Mouse (Mus musculus) lung, adult 2 months (tissue): Measurements from ENCODE around the gene Fgf22. TPM values are rescaled to one million over a fixed set of nuclear protein-coding genes. Genes with fewer than 3 reads are reported as not detected.
A peak's percentile ranks its signal among the peaks of the same experiment; 100 is the strongest.
"Not testable (repeated sequence)": the region's sequence is repeated elsewhere in the genome, so short reads cannot be mapped to it uniquely, and the experiment has no call there.

Experiments used
- DNase-seq: peaks from one replicate; pipeline ENCODE4 v3.0.0; 2022
- H3K4me1 ChIP-seq: fragments of 200-500 bp; 2 replicates; pipeline ENCODE4 v1.6.1; 2011; ENCODE audit warnings: low read length; ENCODE audit not compliant: control insufficient read depth, insufficient read depth
- H3K4me3 ChIP-seq: fragments of 200-500 bp; replicated peaks from 2 replicates; pipeline ENCODE3; 2011; ENCODE audit warnings: low read depth, mild to moderate bottlenecking, control low read depth, low read length; ENCODE audit errors: extremely low read depth
- CTCF ChIP-seq: fragments of 200-500 bp; IDR thresholded peaks from 2 replicates; pipeline ENCODE4 v1.5.1; 2011; ENCODE audit warnings: mild to moderate bottlenecking, low read length, control low read depth; ENCODE audit not compliant: insufficient read depth
- POLR2A ChIP-seq: fragments of 200-500 bp; IDR thresholded peaks from 2 replicates; pipeline ENCODE4 v1.6.1; 2011; ENCODE audit warnings: low read depth, mild to moderate bottlenecking, control low read depth, low read length, borderline replicate concordance; ENCODE audit errors: extremely low read depth
- WGBS: fragments of 180-500 bp; shearing (Covaris S2); methylation state at CpG from one replicate; pipeline ENCODE4 v1.1.7; 2018; 5-methylcytosine and 5-hydroxymethylcytosine counted together
- polyA plus RNA-seq: library from polyadenylated mRNA; depleted of rRNA; stranded (reverse); fragments of >200 nt; gene quantifications from 2 replicates; pipeline ENCODE4 v1.2.3, GENCODE M21; 2012

Fgf22 gene
- polyA plus RNA-seq, 1 experiment: 1.0 TPM

- WGBS: 91% methylated on average over 15 of the region's 15 CpGs
- Histone ChIP-seq H3K4me3 (no peak overlapping the region), H3K4me1 (peaks cover 8% of the 10 kb centered on the region)
Measured at GRCm38 (mm10) chr10:79743650-79744365, 11.1 kb upstream of the Fgf22 start.

GRCm38 (mm10) chr10:79745411-79745810 is 9.5 kb upstream of the Fgf22 start:
- TF ChIP-seq POLR2A (no peak), CTCF (no peak)
- WGBS: 89% methylated on average over 3 of the region's 3 CpGs
- H3K4me1 ChIP-seq: peaks cover 8% of the 10 kb centered on the region
- no peak overlapping the region for H3K4me3 ChIP-seq
- DNase-seq: no peak

More at GRCm38 (mm10) chr10:79743650-79744365, 11.1 kb upstream of the Fgf22 start:
- no peak for TF ChIP-seq CTCF
- no peak for TF ChIP-seq POLR2A
- DNase-seq: no peak

GRCm38 (mm10) chr10:79745898-79746773 is 8.7 kb upstream of the Fgf22 start, which contains the start of gene Polrmt:
TSS of gene Polrmt (minus strand) at chr10:79746581.
- H3K4me3 ChIP-seq: peak within 1 kb of the TSS; percentile 85
- peak; percentile 61; the same call in 1 of the 2 replicates for TF ChIP-seq POLR2A
- TF ChIP-seq CTCF: no peak
- H3K4me1 ChIP-seq: peaks cover 8% of the 10 kb centered on the region
- WGBS: 2% methylated on average over 38 of the region's 38 CpGs
- DNase-seq: peak; percentile 87

DNA sequence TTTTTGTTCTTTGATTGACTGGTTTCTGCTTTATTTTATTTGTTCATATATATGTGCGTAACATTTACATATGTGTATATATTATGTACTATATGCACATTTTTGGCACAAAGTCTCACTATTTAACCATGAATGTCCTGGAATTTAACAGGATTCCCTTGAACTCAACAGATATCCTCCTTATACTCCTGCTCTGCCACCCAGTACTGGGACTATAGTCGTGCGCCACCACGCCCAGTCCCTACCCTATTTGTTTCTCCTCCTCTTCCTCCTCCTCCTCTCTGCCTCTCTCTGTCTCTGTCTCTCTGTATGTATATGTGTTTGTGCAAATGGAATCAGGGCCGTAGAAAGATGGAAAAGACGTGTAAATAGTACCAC is 8.1 kb upstream of the Fgf22 start:
- no peak for DNase-seq
- 25% methylated on average over 6 of the region's 6 CpGs for whole genome bisulfite sequencing
- TF ChIP-seq POLR2A (no peak), CTCF (no peak)
- H3K4me1 ChIP-seq: peaks cover 8% of the 10 kb centered on the region
- no peak overlapping the region for H3K4me3 ChIP-seq

DNA sequence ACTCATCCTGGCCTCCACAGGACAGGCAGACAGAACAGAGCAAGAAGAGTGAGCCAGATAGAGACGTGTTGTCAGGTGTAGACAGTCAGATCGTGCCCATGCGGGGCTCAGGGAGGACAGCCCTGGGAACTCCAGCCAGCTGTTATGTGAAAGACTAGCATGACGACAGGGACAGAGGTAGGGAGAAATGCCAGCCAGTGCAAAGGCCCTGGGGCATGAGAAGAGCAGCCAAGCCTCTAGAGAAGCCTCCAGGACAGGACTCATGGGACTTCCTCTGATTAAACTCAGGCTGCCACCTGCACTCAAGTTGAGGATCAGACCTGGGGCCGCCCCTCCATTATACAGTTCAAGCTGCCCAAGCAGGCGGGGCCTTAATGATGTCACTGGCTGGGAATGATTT is 6.4 kb upstream of the Fgf22 start:
- TF ChIP-seq CTCF (no peak), POLR2A (no peak)
- no peak for DNase-seq
- Histone ChIP-seq H3K4me1 (peaks cover 8% of the 10 kb centered on the region), H3K4me3 (no peak overlapping the region)
- WGBS: 83% methylated on average over 6 of the region's 6 CpGs

DNA sequence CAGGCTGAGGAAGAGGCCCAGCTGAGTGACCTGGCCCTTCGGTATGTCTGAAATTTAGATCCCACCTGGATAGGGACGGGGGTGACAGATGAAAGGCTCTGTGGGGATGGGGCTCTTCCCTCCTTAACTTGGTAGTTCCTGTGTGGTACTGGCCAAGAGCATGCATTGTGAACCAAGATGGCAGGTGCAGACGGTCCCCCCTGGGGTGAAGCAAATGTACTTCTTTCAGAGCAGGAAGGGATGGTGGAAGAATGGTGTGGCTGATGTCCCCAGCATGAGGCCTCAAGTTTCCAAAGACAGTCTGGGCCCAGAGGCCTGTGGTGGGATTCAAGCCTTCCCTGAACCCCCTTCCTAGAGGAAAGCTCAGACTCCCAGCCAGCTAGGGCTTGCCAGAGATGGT is 978 bp downstream of the Fgf22 start:
- H3K4me1 ChIP-seq: no peaks in the 10 kb centered on the region
- TF ChIP-seq POLR2A (no peak), CTCF (no peak)
- H3K4me3 ChIP-seq: no peak overlapping the region
- DNase-seq: no peak
- 74% methylated on average over 3 of the region's 3 CpGs for WGBS

DNA sequence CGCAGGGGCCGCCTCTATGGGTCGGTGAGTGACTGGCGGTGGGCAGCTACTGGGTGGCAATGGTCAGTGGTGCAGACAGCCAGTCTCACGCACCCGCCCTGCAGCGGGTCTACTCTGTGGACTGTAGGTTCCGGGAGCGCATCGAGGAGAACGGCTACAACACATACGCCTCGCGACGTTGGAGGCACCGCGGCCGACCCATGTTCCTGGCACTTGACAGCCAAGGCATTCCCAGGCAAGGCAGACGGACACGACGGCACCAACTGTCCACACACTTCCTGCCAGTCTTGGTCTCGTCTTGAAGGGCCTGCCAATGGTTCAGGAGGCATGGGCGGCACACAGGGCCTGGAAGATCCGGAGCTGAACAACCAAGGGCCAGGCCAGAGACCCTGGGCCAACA is 1.8 kb downstream of the Fgf22 start:
- WGBS: 88% methylated on average over 24 of the region's 24 CpGs
- no peak for DNase-seq
- H3K4me3 ChIP-seq: no peak overlapping the region
- TF ChIP-seq CTCF (no peak), POLR2A (no peak)
- no peaks in the 10 kb centered on the region for H3K4me1 ChIP-seq

- 86% methylated on average over 1 of the region's 1 CpGs for WGBS
- H3K4me3 ChIP-seq, DNase-seq, H3K4me1 ChIP-seq: not testable (repeated sequence)
Measured at GRCm38 (mm10) chr10:79759675-79760074, 4.8 kb downstream of the Fgf22 start.

DNA sequence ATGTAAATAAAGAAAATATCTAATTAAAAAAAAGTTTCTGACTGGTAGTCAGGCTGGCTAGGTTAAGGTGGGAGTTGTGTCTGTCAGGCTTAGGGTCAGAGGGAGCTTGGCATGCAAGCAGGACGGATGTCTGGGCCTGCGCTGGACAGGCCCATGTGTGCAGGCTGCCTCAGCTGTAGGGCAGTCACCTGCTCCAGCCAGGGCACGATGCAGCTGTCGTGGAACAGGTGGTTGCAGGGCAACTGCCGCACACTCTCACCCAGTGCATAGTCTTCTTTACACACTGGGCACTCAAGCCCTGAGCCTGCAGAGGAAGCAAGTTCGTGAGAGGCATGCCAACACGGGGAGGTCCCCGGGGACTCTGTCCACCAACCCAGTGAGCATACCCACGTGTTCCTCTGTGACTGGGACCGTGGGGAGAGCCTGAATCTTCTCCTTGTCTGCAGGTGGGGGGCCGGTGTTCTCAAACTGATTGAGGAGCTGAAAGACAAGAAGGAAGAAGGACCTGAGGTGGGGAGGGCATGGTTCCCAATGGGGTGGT is 5.8 kb downstream of the Fgf22 start:
- no peak overlapping the region for H3K4me3 ChIP-seq
- no peak for TF ChIP-seq CTCF
- DNase-seq: no peak
- H3K4me1 ChIP-seq: no peaks in the 10 kb centered on the region; the same call in 1 of the 2 replicates
- 82% methylated on average over 11 of the region's 11 CpGs for WGBS

- DNase-seq: no peak
- Histone ChIP-seq H3K4me1 (peaks cover 8% of the 10 kb centered on the region), H3K4me3 (no peak overlapping the region)
- TF ChIP-seq CTCF (no peak), POLR2A (no peak)
- WGBS: 84% methylated on average over 3 of the region's 3 CpGs
Measured at GRCm38 (mm10) chr10:79762875-79763274, 8.0 kb downstream of the Fgf22 start.

- H3K4me1 ChIP-seq: peaks cover 8% of the 10 kb centered on the region
- 61% methylated on average over 7 of the region's 7 CpGs for WGBS
- TF ChIP-seq CTCF (no peak), POLR2A (no peak)
- DNase-seq: no peak
- no peak overlapping the region for H3K4me3 ChIP-seq
Measured at GRCm38 (mm10) chr10:79764234-79764633, 9.4 kb downstream of the Fgf22 start.
